ENCODE assay signal across 22 mouse cellular contexts in genomic region chr6:116089402-116089801, GRCm38 (mm10).
A peak's percentile ranks its signal among the peaks of the same experiment; 100 is the strongest.
DNase-seq lines count a peak whose midpoint lies in the region; ATAC-seq lines count a peak whose summit lies in the region.
"Had no signal": no experiment of that assay in that cellular context is flagged by ENCODE, and none has a peak within 500 bp of the region (broad histone marks: within the 10 kb centered on the region; RNA-seq: fewer than 3 reads in every experiment).

No protein-coding gene starts in this region.

- no peaks in the 10 kb centered on the region for H3K9me3 ChIP-seq in intestine, embryonic 15.5 days
- H3K9me3 ChIP-seq: embryonic facial prominence, embryonic 10.5 days; embryonic facial prominence, embryonic 12.5 days; forebrain, embryonic 10.5 days; forebrain, embryonic 12.5 days had no signal

- H3K4me1 ChIP-seq in intestine, embryonic 15.5 days (replicated peaks) = no peaks in the 10 kb centered on the region
- H3K4me1 ChIP-seq: embryonic facial prominence, embryonic 10.5 days; embryonic facial prominence, embryonic 12.5 days; forebrain, embryonic 10.5 days; forebrain, embryonic 12.5 days had no signal

- peak; percentile 71 for ATAC-seq in CD4-positive, CD25-positive, alpha-beta regulatory T cell, adult 4 months
- no peak for ATAC-seq in intestine, embryonic 15.5 days
- ATAC-seq: forebrain, embryonic 14.5 days; forebrain, embryonic 16.5 days had no signal

- H3K9ac ChIP-seq in intestine, embryonic 15.5 days = no peak overlapping the region
- H3K9ac ChIP-seq: embryonic facial prominence, embryonic 12.5 days; forebrain, embryonic 12.5 days had no signal

- no peaks in the 10 kb centered on the region for H3K36me3 ChIP-seq in intestine, embryonic 15.5 days
- H3K36me3 ChIP-seq: embryonic facial prominence, embryonic 10.5 days; embryonic facial prominence, embryonic 12.5 days; forebrain, embryonic 10.5 days; forebrain, embryonic 12.5 days had no signal

- DNase-seq in 3T3-L1 (ENCODE audit: low read depth, low spot score) (peak; percentile 25), 416B (ENCODE audit: low read depth) (peak; percentile 88)
- peak; percentile 17 for DNase-seq in induced T-regulatory cell, adult 2 months (ENCODE audit: low read depth)
- DNase-seq in layer of hippocampus, postnatal 10 days (ENCODE audit: low spot score in 2 of 2) = no peak
- DNase-seq in urinary bladder, postnatal 25 days (ENCODE audit: low spot score) = no peak
- DNase-seq in adrenal gland, postnatal 25 days = no peak
- DNase-seq: adrenal gland, adult 2 months; adrenal gland, postnatal 10 days; adrenal gland, postnatal 36 days; cerebellum, adult 11-12 months; cerebellum, adult 2 months; cerebellum, adult 9-10 months; cerebellum, postnatal 10 days; cerebellum, postnatal 25 days had no signal

- no peak overlapping the region for H3K4me3 ChIP-seq in intestine, embryonic 15.5 days (replicated peaks)
- H3K4me3 ChIP-seq: embryonic facial prominence, embryonic 10.5 days; embryonic facial prominence, embryonic 12.5 days; forebrain, embryonic 10.5 days; forebrain, embryonic 12.5 days had no signal

- H3K4me2 ChIP-seq in intestine, embryonic 15.5 days (replicated peaks) = no peak overlapping the region
- H3K4me2 ChIP-seq: embryonic facial prominence, embryonic 12.5 days; forebrain, embryonic 12.5 days had no signal

- H3K27ac ChIP-seq in intestine, embryonic 15.5 days = no peak overlapping the region
- H3K27ac ChIP-seq: embryonic facial prominence, embryonic 10.5 days; embryonic facial prominence, embryonic 12.5 days; forebrain, embryonic 10.5 days; forebrain, embryonic 12.5 days had no signal

- H3K27me3 ChIP-seq in intestine, embryonic 15.5 days (replicated peaks) = no peaks in the 10 kb centered on the region
- H3K27me3 ChIP-seq: embryonic facial prominence, embryonic 12.5 days; forebrain, embryonic 12.5 days had no signal

Comparison
In these comparisons a context has a peak if more than half of its experiments do, and no peak if none do; other contexts are left out.
1. DNase-seq: peak in 3T3-L1 (single experiment), 416B (single experiment) and induced T-regulatory cell, adult 2 months (single experiment); none in layer of hippocampus, postnatal 10 days (0 of 2), urinary bladder, postnatal 25 days (single experiment) and adrenal gland, postnatal 25 days (single experiment).